Mouse (Mus musculus) erythroblast, embryonic 14.5 days (primary cell): ENCODE data around the gene Hus1b. TPM values are rescaled to one million over a fixed set of nuclear protein-coding genes. Genes with fewer than 3 reads are reported as not detected.
A peak's percentile ranks its signal among the peaks of the same experiment; 100 is the strongest.

Experiments used
- H3K27me3 ChIP-seq: 2 replicates; pipeline ENCODE4 v1.6.1; 2012; ENCODE audit warnings: inconsistent platforms; ENCODE audit not compliant: control insufficient read depth
- H3K36me3 ChIP-seq: 2 replicates; pipeline ENCODE4 v1.6.1; 2012; ENCODE audit warnings: mild to moderate bottlenecking, inconsistent platforms; ENCODE audit not compliant: control insufficient read depth
- H3K4me1 ChIP-seq: 2 replicates; pipeline ENCODE4 v1.6.1; 2012; ENCODE audit warnings: inconsistent platforms; ENCODE audit not compliant: control insufficient read depth
- H3K4me3 ChIP-seq: replicated peaks from 2 replicates; pipeline ENCODE3; 2012; ENCODE audit warnings: moderate library complexity, mild to moderate bottlenecking, inconsistent platforms
- H3K9me3 ChIP-seq: 2 replicates; pipeline ENCODE4 v1.6.1; 2012; ENCODE audit warnings: low read length, inconsistent platforms, mixed read lengths; ENCODE audit not compliant: control insufficient read depth
- GATA1 ChIP-seq: IDR thresholded peaks from 2 replicates; pipeline ENCODE4 v1.6.1; 2012; ENCODE audit warnings: low read length, inconsistent platforms, mixed read lengths
- TAL1 ChIP-seq: IDR thresholded peaks from 3 replicates; pipeline ENCODE4 v1.6.1; 2012; ENCODE audit warnings: low read length, inconsistent platforms, mixed read lengths
- polyA plus RNA-seq: library from polyadenylated mRNA; stranded (reverse); fragments of >175 nt; gene quantifications from 2 replicates; pipeline ENCODE4 v1.2.3, GENCODE M21; 2012

Hus1b gene
- polyA plus RNA-seq, 1 experiment, result not detected

DNA sequence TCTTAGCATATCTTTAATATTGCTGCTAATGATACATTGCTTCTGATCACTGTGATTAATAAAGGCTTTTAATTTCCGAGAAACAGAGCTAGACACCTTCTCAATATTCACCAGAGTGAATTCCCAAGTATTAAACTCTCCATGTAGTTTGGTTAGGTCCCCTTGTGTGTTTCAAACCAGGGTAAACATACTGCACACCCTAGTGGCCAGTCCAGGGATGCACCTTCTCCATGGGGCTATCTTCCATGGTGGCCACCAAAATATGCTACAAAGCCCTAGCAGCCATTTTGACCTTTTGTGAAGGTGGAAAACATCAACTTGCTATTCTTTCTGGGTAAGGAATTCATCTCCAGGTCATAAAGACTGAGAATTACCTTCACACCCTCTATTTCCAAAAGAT is 34.1 kb upstream of the Hus1b start:
- TF ChIP-seq GATA1 (no peak), TAL1 (no peak)
- Histone ChIP-seq H3K36me3 (no peaks in the 10 kb centered on the region), H3K9me3 (no peaks in the 10 kb centered on the region; the same call in 1 of the 2 replicates), H3K4me3 (no peak overlapping the region), H3K4me1 (no peaks in the 10 kb centered on the region), H3K27me3 (peaks cover 44% of the 10 kb centered on the region)

- Histone ChIP-seq H3K9me3 (no peaks in the 10 kb centered on the region), H3K27me3 (peaks cover 20% of the 10 kb centered on the region), H3K4me1 (peaks cover 11% of the 10 kb centered on the region), H3K4me3 (no peak overlapping the region), H3K36me3 (no peaks in the 10 kb centered on the region)
- no peak for TF ChIP-seq TAL1
Measured at GRCm38 (mm10) chr13:30978224-30978623, 30.7 kb upstream of the Hus1b start.

DNA sequence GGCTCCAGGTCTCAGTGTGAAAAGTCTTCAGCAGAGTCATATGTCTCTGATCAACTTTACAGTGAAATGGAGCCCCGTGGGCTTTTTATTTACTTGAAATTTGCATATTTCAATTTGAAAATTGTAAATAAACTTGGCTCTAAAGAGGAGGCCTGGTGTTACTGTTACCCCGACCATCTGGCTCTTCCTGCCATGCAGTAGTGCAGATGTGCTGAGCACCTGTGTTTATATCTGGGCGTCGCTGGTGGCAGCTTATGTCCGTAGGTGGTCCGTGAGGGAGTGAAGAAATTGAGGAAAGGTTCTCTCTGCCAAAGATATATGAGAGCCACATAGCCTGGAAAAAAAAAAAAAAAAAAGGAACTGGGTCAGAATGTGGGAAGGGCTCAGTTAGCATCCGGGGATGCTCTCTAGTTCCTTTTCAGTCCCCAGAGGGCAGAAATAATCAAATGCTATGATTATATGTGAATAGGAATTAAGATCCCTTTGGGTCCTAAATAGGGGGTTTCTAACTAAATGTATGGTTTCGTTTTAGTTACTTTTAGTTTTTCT is 29.1 kb upstream of the Hus1b start:
- TF ChIP-seq GATA1, result no peak
- TF ChIP-seq TAL1, result no peak
- peaks cover 15% of the 10 kb centered on the region for H3K27me3 ChIP-seq
- peaks cover 21% of the 10 kb centered on the region for H3K4me1 ChIP-seq
- H3K9me3 ChIP-seq, result no peaks in the 10 kb centered on the region
- H3K36me3 ChIP-seq, result no peaks in the 10 kb centered on the region
- H3K4me3 ChIP-seq, result no peak overlapping the region

GRCm38 (mm10) chr13:30974247-30974630 is 26.7 kb upstream of the Hus1b start:
- Histone ChIP-seq H3K36me3 (peaks cover 6% of the 10 kb centered on the region; the same call in 1 of the 2 replicates), H3K4me1 (peaks cover 40% of the 10 kb centered on the region), H3K9me3 (no peaks in the 10 kb centered on the region), H3K27me3 (peaks cover 12% of the 10 kb centered on the region), H3K4me3 (peak overlapping the region; percentile 89)
- TF ChIP-seq GATA1, result no peak
- no peak for TF ChIP-seq TAL1

DNA sequence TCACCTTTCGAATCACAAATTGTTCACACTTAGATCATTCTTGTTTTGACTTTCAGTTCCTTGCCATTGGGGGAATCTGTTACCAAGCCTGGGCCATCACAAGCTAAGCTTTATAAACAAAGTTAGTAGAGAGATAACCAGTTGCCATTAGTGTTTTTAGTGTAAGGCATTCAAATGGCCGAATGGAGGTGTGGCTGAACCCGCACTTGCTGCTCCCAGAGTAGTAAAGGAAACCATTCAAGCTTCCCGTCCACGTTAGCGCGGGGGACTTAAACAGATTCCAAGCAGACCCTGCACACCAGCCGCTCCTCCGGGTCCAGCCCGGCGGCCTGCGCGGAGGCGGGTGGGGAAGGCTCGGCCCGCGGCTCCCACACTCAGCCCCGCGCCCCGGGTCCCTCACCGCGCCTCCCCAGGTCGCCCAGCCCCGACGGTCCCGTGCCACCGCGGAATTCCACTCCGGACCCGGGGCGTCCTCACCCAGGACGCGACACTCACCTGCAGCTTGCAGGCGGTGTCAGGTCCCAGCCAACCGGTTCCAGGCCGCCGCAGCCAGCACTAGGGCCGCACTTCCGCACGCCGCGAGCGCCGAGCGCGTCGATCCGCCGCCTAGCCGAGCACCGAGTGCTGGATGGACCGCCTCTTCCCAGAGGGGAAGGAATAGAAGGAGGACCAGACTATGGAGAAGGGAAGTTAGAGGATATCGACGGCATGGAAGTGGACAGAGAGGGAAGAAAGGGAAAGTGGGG is 26.1 kb upstream of the Hus1b start, which contains the start of the genes Exoc2 and Gm5447:
Gene Exoc2, minus strand, starts transcription at position 593 of the 746 bp plus-strand sequence.
Gene Gm5447, plus strand, starts transcription at position 704 of the 746 bp plus-strand sequence.
- peaks cover 12% of the 10 kb centered on the region for H3K27me3 ChIP-seq
- TF ChIP-seq TAL1 (no peak), GATA1 (no peak)
- H3K4me1 ChIP-seq, result peaks cover 45% of the 10 kb centered on the region
- peaks cover 8% of the 10 kb centered on the region; the same call in 1 of the 2 replicates for H3K36me3 ChIP-seq
- H3K4me3 ChIP-seq, result peak within 1 kb of the TSS; percentile 89
- no peaks in the 10 kb centered on the region for H3K9me3 ChIP-seq

DNA sequence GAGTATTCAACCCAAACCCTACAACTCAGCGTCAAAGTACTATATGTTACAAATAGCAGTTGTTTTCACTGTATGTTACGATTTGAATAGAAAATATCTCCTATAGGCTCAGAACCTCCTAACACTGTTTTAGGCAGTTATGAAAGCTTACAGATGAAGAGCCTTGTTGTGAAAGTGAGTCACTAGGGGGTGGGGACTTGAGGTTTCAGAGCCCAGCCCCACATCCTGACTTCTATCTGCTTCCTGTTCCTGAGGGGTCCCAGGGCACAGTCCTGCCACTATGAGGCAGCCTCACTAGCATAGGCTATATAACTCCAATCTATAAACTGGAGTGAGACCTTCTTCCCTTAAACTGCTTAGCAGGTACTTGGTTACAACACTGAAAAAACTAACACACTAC is 24.5 kb upstream of the Hus1b start:
- H3K4me3 ChIP-seq, result peak overlapping the region; percentile 31
- peaks cover 7% of the 10 kb centered on the region for H3K27me3 ChIP-seq
- peaks cover 13% of the 10 kb centered on the region for H3K36me3 ChIP-seq
- H3K4me1 ChIP-seq, result peaks cover 54% of the 10 kb centered on the region
- no peaks in the 10 kb centered on the region for H3K9me3 ChIP-seq
- TF ChIP-seq TAL1, result no peak
- TF ChIP-seq GATA1, result no peak

- Histone ChIP-seq H3K36me3 (peaks cover 16% of the 10 kb centered on the region), H3K4me1 (peaks cover 60% of the 10 kb centered on the region), H3K27me3 (peaks cover 5% of the 10 kb centered on the region), H3K4me3 (no peak overlapping the region), H3K9me3 (no peaks in the 10 kb centered on the region)
- TF ChIP-seq TAL1 (no peak), GATA1 (no peak)
Measured at GRCm38 (mm10) chr13:30971047-30971446, 23.5 kb upstream of the Hus1b start.

DNA sequence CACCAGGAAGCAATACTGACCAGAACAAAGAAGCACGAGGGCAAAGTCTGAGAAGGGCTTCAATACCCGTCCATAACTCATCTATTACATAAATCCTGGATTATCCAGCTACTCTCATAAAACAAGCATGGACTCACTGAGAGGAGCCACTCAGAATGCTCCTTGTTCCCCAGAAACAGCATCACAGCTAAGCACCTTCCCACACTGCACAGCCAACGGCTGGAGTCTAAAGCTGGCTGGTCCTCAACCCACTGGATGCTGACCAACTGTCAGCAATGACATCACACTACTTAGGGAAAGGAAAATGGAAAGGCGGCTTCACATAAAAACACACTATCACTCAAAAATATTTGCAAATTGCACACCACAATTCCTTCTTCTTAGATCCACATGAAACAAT is 20.8 kb upstream of the Hus1b start:
- Histone ChIP-seq H3K4me3 (no peak overlapping the region), H3K36me3 (peaks cover 27% of the 10 kb centered on the region), H3K9me3 (no peaks in the 10 kb centered on the region), H3K4me1 (peaks cover 58% of the 10 kb centered on the region), H3K27me3 (no peaks in the 10 kb centered on the region)
- TF ChIP-seq GATA1 (no peak), TAL1 (no peak)

- TF ChIP-seq TAL1 (no peak), GATA1 (no peak)
- Histone ChIP-seq H3K27me3 (no peaks in the 10 kb centered on the region), H3K4me3 (no peak overlapping the region), H3K4me1 (peaks cover 63% of the 10 kb centered on the region), H3K36me3 (peaks cover 38% of the 10 kb centered on the region), H3K9me3 (no peaks in the 10 kb centered on the region)
Measured at GRCm38 (mm10) chr13:30966507-30966911, 18.9 kb upstream of the Hus1b start.
